Mouse (Mus musculus) kidney, postnatal 0 days (tissue): ENCODE data around the gene Etnk1. TPM values are rescaled to one million over a fixed set of nuclear protein-coding genes. Genes with fewer than 3 reads are reported as not detected.

Experiments used
- ATAC-seq: fragments of 200-750 bp; cut with Nextera tagmentation; replicated peaks from 2 replicates; pipeline ENCODE4 v1.8.0; 2017; ENCODE audit warnings: low read depth, moderate number of reproducible peaks, moderate TSS enrichment, moderate library complexity; ENCODE audit not compliant: low FRiP score
- DNase-seq: peaks from one replicate; pipeline ENCODE4 v3.0.0-alpha.2; 2016; ENCODE audit warnings: low spot score
- H3K27ac ChIP-seq: fragments of 300-500 bp; sonication (generic); 2 replicates; pipeline ENCODE4 v1.5.1; 2014; ENCODE audit warnings: mild to moderate bottlenecking
- H3K27me3 ChIP-seq: fragments of 300-500 bp; sonication (generic); 2 replicates; pipeline ENCODE4 v1.6.1; 2014; ENCODE audit warnings: low read length, mixed read lengths; ENCODE audit not compliant: insufficient read depth
- H3K36me3 ChIP-seq: fragments of 300-500 bp; sonication (generic); 2 replicates; pipeline ENCODE4 v1.6.1; 2014; ENCODE audit warnings: low read length, mixed read lengths; ENCODE audit not compliant: insufficient read depth
- H3K4me1 ChIP-seq: fragments of 300-500 bp; sonication (generic); replicated peaks from 2 replicates; pipeline ENCODE4 v1.6.1; 2014; ENCODE audit warnings: antibody characterized with exemption, low read length, mixed read lengths; ENCODE audit not compliant: insufficient read depth
- H3K4me2 ChIP-seq: fragments of 300-500 bp; sonication (generic); 2 replicates; pipeline ENCODE4 v1.6.1; 2014; ENCODE audit warnings: mild to moderate bottlenecking, low read length, moderate library complexity, mixed read lengths
- H3K4me3 ChIP-seq: fragments of 300-500 bp; sonication (generic); replicated peaks from 2 replicates; pipeline ENCODE4 v1.5.1; 2014; ENCODE audit warnings: low read depth, low read length
- H3K9ac ChIP-seq: fragments of 300-500 bp; sonication (generic); 2 replicates; pipeline ENCODE4 v1.6.1; 2014; ENCODE audit warnings: low read depth, low read length
- H3K9me3 ChIP-seq: fragments of 300-500 bp; sonication (generic); replicated peaks from 2 replicates; pipeline ENCODE4 v1.6.1; 2016; ENCODE audit warnings: low read length, inconsistent platforms, mixed read lengths
- CTCF ChIP-seq: IDR thresholded peaks from 2 replicates; pipeline ENCODE4 v1.5.1; 2016; ENCODE audit warnings: antibody characterized with exemption, low read depth, mild to moderate bottlenecking, moderate library complexity
- WGBS: fragments of 180-500 bp; shearing (Covaris S2); extraction: QIAGEN DNeasy Blood & Tissue Kit; methylation state at CpG from one replicate; pipeline ENCODE4 v1.1.7; 2014; 5-methylcytosine and 5-hydroxymethylcytosine counted together
- polyA plus RNA-seq: library from polyadenylated mRNA; unstranded; fragments of >200 nt; fragmentation: Nextera tagmentation; extraction: Ambion mirVana; gene quantifications from 2 replicates; pipeline ENCODE4 v1.2.1, GENCODE M21; 2015

The Etnk1 gene
- polyA plus RNA-seq, 1 experiment from 2014 or later = 35.9 TPM

DNA sequence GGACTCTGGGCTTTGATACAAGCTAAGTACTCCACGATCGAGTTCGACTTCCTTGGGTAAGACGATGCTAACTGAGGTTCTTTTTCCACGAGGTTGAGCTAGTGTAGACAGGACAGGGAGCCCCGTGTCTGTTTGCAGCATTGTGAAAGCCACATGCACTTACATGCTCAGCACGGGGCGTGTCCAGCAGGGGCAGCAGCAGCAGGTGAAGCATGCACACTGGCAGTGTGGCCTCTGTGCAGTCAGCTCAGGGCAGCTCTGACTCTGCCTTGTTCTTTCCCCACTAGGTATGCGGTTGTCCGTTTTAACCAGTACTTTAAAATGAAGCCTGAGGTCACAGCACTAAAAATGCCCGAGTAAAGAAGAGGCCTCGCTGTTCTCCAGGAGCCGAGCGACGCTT is 36.1 kb downstream of the Etnk1 start:
- no peaks in the 10 kb centered on the region for H3K27me3 ChIP-seq
- no peak overlapping the region for H3K9ac ChIP-seq
- H3K4me3 ChIP-seq = no peak overlapping the region
- H3K9me3 ChIP-seq = no peaks in the 10 kb centered on the region
- H3K27ac ChIP-seq = no peak overlapping the region
- H3K4me1 ChIP-seq = no peaks in the 10 kb centered on the region
- H3K36me3 ChIP-seq = peaks cover 53% of the 10 kb centered on the region
- H3K4me2 ChIP-seq = no peak overlapping the region
- DNase-seq = no peak
- WGBS = 87% methylated on average over 15 of the region's 15 CpGs
- ATAC-seq = 0 out of 2 replicates have a peak, but pooled peaks have one; percentile 53
- peak; percentile 24; the same call in 1 of the 2 replicates for TF ChIP-seq CTCF

DNA sequence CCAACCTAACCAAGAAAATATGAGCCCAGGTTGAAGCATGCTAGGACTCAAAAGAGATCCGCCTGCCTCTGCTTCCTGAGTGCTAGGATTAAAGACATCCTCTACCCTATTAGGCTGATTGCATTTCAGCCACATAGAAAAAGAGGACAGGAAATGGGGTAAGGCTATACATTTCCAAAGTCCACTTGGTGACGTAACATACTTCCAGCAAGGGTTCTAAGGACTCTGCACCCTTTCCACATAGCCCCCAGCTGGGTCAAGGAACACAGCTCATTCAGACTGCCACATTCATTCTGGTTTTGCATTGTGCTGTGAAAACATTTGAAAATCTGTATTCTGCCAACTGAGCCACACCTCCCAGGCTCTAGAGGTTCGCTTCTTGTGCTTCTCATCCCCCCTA is 41.9 kb downstream of the Etnk1 start:
- no peak for DNase-seq
- WGBS = 94% methylated on average over 3 of the region's 3 CpGs
- Histone ChIP-seq H3K27ac (no peak overlapping the region), H3K9me3 (0 out of 2 replicates have a peak, but pooled peaks cover 9% of the 10 kb centered on the region), H3K4me1 (no peaks in the 10 kb centered on the region), H3K4me2 (no peak overlapping the region), H3K9ac (no peak overlapping the region), H3K27me3 (no peaks in the 10 kb centered on the region), H3K36me3 (peaks cover 31% of the 10 kb centered on the region), H3K4me3 (no peak overlapping the region)
- no peak for ATAC-seq
- no peak for TF ChIP-seq CTCF

GRCm38 (mm10) chr6:143212766-143213165 is 45.7 kb downstream of the Etnk1 start:
- Histone ChIP-seq H3K9me3 (peaks cover 16% of the 10 kb centered on the region; the same call in 1 of the 2 replicates), H3K4me1 (no peaks in the 10 kb centered on the region), H3K36me3 (peaks cover 10% of the 10 kb centered on the region; the same call in 1 of the 2 replicates), H3K27me3 (no peaks in the 10 kb centered on the region), H3K4me3 (no peak overlapping the region), H3K4me2 (no peak overlapping the region), H3K9ac (no peak overlapping the region), H3K27ac (no peak overlapping the region)
- TF ChIP-seq CTCF = no peak
- no peak for DNase-seq
- ATAC-seq = no peak
- WGBS = 86% methylated on average over 6 of the region's 6 CpGs

DNA sequence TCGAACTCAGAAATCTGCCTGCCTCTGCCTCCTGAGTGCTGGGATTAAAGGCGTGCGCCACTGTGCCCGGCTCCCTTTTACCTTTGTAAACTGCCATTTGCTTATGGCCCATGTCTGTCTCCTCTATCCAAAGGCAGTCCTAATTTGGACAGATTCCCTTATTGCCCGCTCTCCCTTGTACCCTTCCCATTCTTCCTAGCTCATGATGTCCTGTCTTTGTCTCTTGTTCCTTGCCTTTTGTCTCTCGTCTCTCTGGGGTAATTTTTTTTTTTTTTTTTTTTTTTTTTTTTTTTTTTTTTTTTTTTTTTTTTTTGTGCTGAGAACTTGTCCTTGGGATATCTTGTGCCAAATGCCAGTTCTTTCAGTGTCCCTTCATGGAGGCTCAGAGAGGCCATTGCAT is 46.4 kb downstream of the Etnk1 start:
- 92% methylated on average over 6 of the region's 6 CpGs for WGBS
- Histone ChIP-seq H3K9me3 (peaks cover 16% of the 10 kb centered on the region; the same call in 1 of the 2 replicates), H3K4me1 (no peaks in the 10 kb centered on the region), H3K27me3 (no peaks in the 10 kb centered on the region), H3K9ac (no peak overlapping the region), H3K4me2 (no peak overlapping the region), H3K4me3 (no peak overlapping the region), H3K36me3 (0 out of 2 replicates have a peak, but pooled peaks cover 5% of the 10 kb centered on the region), H3K27ac (no peak overlapping the region)
- no peak for TF ChIP-seq CTCF
- no peak for ATAC-seq
- no peak for DNase-seq

DNA sequence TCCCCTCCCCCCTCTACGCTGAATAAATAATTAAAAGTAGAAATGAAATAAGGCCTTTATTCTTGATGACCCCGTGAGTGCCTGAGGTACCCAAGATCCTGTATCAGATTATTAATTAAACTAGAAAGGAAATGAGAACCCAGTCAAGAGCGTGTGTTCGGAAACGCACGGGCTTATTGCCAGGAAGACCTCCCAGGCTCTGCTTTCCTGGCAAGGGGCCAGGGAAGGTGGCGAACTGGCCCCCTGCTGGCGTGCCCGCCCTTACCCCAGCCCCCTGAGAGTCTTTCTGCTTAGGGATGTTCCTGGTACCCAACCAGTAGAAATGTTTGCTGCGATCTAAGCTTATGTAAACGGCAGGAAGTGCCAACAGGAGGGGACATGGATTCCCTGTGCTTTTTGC is 49.2 kb downstream of the Etnk1 start:
- Histone ChIP-seq H3K4me2 (no peak overlapping the region), H3K9ac (no peak overlapping the region), H3K4me1 (no peaks in the 10 kb centered on the region), H3K36me3 (no peaks in the 10 kb centered on the region), H3K27me3 (no peaks in the 10 kb centered on the region), H3K27ac (no peak overlapping the region), H3K9me3 (peaks cover 16% of the 10 kb centered on the region; the same call in 1 of the 2 replicates), H3K4me3 (no peak overlapping the region)
- 51% methylated on average over 11 of the region's 11 CpGs for WGBS
- 0 out of 2 replicates have a peak, but pooled peaks have one; percentile 6 for TF ChIP-seq CTCF
- ATAC-seq (peak; percentile 38; the same call in 1 of the 2 replicates), DNase-seq (no peak)

GRCm38 (mm10) chr6:143219347-143219746 is 52.3 kb downstream of the Etnk1 start:
- 5% methylated on average over 5 of the region's 5 CpGs for WGBS
- Histone ChIP-seq H3K9ac (no peak overlapping the region), H3K27me3 (no peaks in the 10 kb centered on the region), H3K4me2 (no peak overlapping the region), H3K4me1 (0 out of 2 replicates have a peak, but pooled peaks cover 3% of the 10 kb centered on the region), H3K9me3 (peaks cover 3% of the 10 kb centered on the region; the same call in 1 of the 2 replicates), H3K36me3 (no peaks in the 10 kb centered on the region), H3K4me3 (no peak overlapping the region), H3K27ac (no peak overlapping the region)
- DNase-seq (peak; percentile 88), ATAC-seq (no peak)
- TF ChIP-seq CTCF = peak; percentile 87

DNA sequence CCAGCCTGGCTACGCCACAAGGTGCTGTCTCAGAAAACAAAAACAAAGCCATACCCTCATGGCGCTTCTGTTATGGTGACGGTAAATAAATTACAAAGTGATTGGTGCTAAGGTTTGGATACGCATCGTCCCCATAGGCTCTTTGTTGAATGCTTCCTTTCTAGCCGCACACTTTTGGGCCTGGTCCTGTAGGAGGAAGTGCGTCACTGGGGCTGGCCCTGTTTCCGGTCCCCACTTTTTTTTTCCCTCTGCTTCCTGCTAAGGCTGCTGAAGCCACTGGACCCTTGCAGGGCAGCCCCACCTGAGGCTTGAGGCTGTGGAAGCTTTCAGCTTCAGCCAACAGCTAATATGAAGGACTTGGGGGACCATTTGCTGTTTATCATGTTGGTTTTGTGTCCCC is 54.2 kb downstream of the Etnk1 start:
- Histone ChIP-seq H3K9ac (no peak overlapping the region), H3K4me3 (no peak overlapping the region), H3K4me2 (no peak overlapping the region), H3K36me3 (no peaks in the 10 kb centered on the region), H3K4me1 (0 out of 2 replicates have a peak, but pooled peaks cover 3% of the 10 kb centered on the region), H3K27ac (no peak overlapping the region), H3K27me3 (no peaks in the 10 kb centered on the region), H3K9me3 (no peaks in the 10 kb centered on the region; the same call in 1 of the 2 replicates)
- ATAC-seq (no peak), DNase-seq (no peak)
- WGBS = 79% methylated on average over 8 of the region's 8 CpGs
- no peak for TF ChIP-seq CTCF
